Mouse (Mus musculus): Measurements from ENCODE around the gene Sult4a1.

DNA sequence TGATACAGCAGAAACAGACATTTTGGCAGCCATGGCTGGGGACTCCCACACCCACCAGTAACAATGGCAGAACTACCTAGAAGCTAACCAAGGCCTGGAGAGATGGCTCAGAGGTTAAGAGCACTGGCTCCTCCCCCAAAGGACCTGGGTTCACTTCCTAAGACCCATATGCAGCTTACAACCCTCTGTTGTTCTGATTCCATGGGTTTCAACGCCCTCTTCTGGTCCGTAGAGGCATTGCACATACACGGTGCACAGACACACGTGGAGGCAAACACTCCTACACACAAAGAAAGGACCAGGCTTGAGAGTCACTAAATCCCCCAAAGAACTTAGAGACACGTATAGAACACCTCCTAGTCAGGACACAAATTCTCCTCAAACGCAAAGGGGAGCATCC lies 60.0 kb downstream of the Sult4a1 start:
- TF ChIP-seq CHD1 (IDR thresholded peaks at IDR 0.05; ENCODE audit: low read depth, low read length) = no peak
- TF ChIP-seq SIN3A (IDR thresholded peaks at IDR 0.05; ENCODE audit: low read length) = no peak
- TF ChIP-seq KAT2A (IDR thresholded peaks at IDR 0.05; ENCODE audit: insufficient replicate concordance, low read length) = no peak
- no peak for TF ChIP-seq ZNF384 (IDR thresholded peaks at IDR 0.05; ENCODE audit: low read depth, low read length)
- no peak for TF ChIP-seq JUND (conservative IDR thresholded peaks at IDR 0.05; ENCODE audit: low read depth, low read length)
- TF ChIP-seq ZKSCAN1 (IDR thresholded peaks at IDR 0.05; ENCODE audit: borderline replicate concordance, low read depth, low read length) = no peak
- TF ChIP-seq POLR2A (IDR thresholded peaks at IDR 0.05; ENCODE audit: low read depth, low read length) = no peak
- no peak for TF ChIP-seq UBTF (IDR thresholded peaks at IDR 0.05; ENCODE audit: low read depth, low read length)
- TF ChIP-seq CTCF (conservative IDR thresholded peaks at IDR 0.05 in 1 of 2, IDR thresholded peaks at IDR 0.05 in 1 of 2; ENCODE audit: low read depth in 2 of 2, low read length in 2 of 2) = no peak
- TF ChIP-seq MAFK (IDR thresholded peaks at IDR 0.05; ENCODE audit: insufficient replicate concordance, low read length) = no peak
- no peak for TF ChIP-seq POLR2AphosphoS2 (IDR thresholded peaks at IDR 0.05; ENCODE audit: low read depth, low read length)
- TF ChIP-seq NRF1 (IDR thresholded peaks at IDR 0.05; ENCODE audit: low read depth, low read length) = no peak
- no peak for TF ChIP-seq EP300 (IDR thresholded peaks at IDR 0.05; ENCODE audit: low read length)
- no peak for TF ChIP-seq HCFC1 (IDR thresholded peaks at IDR 0.05; ENCODE audit: low read depth, low read length)

All from CH12.LX (cell line).